8 mouse cellular contexts compared by ENCODE assay signal in the genomic region with DNA sequence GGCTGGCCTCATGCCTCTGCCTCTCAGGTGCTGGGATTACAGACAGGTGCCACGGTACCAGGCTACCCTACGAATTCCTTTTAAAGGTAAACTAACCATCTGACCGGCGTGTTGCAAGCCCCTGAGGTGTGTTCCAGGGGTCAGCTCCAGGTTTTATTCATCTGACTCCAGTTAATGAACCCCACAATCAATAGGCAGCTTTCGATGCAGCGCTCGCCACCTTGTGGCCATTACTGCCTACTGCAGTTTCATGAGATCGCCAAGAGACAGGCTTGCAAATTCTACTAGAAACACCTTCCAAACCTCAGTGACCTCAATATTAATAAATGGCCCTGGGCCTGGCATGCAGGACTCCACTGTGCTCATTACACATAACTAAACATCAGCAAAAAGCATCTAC. TPM values are rescaled to one million over a fixed set of nuclear protein-coding genes. Genes with fewer than 3 reads are reported as not detected.
DNase-seq lines count a peak whose midpoint lies in the region; ATAC-seq and TF ChIP-seq lines count a peak whose summit lies in the region.

No protein-coding gene starts in this region.

- TF ChIP-seq CTCF in heart, adult 2 months (IDR thresholded peaks at IDR 0.05) = peak; percentile 91
- peak; percentile 83 for TF ChIP-seq CTCF in ES-Bruce4 (IDR thresholded peaks at IDR 0.05; ENCODE audit: low read depth, low read length)

- H3K79me2 ChIP-seq in heart, adult 2 months (replicated peaks; ENCODE audit: control insufficient read depth, insufficient read depth, low read length) = no peaks in the 10 kb centered on the region

- 18% methylated on average over 8 of the region's 8 CpGs for WGBS in heart, adult 2 months
- WGBS in heart, embryonic 12.5 days = 14% methylated on average over 8 of the region's 8 CpGs
- WGBS in stomach, embryonic 14.5 days = 17% methylated on average over 8 of the region's 8 CpGs

- ATAC-seq in heart, embryonic 12.5 days (ENCODE audit: insufficient number of reproducible peaks, low FRiP score) = no peak
- peak; percentile 51; the same call in 1 of the 2 replicates for ATAC-seq in megakaryocyte, adult 5-6 weeks (ENCODE audit: poor library complexity, severe bottlenecking)
- 0 out of 2 replicates have a peak, but pooled peaks have one; percentile 9 for ATAC-seq in stomach, embryonic 14.5 days (ENCODE audit: insufficient number of reproducible peaks, insufficient read depth, low FRiP score, low read depth)

- intact Hi-C loops in heart, adult 2 months (cut with DNase I) = loop anchor here (5.0 kb wide), 2 partner anchors 108 to 198 kb away; no protein-coding TSS in a partner anchor

- no peaks in the 10 kb centered on the region for H3K36me3 ChIP-seq in heart, adult 2 months (ENCODE audit: control insufficient read depth, insufficient read depth, low read length)
- H3K36me3 ChIP-seq in heart, embryonic 12.5 days = no peaks in the 10 kb centered on the region
- no peaks in the 10 kb centered on the region for H3K36me3 ChIP-seq in ES-Bruce4 (ENCODE audit: control insufficient read depth, insufficient read depth, low read length, poor library complexity, severe bottlenecking)
- H3K36me3 ChIP-seq in stomach, embryonic 14.5 days (ENCODE audit: control insufficient read depth, insufficient read depth, low read length) = no peaks in the 10 kb centered on the region

- DNase-seq in heart, adult 2 months = peak; percentile 29 to 45
- DNase-seq in cerebellum, adult 11-12 months = peak; percentile 66
- DNase-seq in frontal cortex, postnatal 36 days (ENCODE audit: low spot score in 2 of 2) = peak; percentile 48 to 67
- DNase-seq in layer of hippocampus, postnatal 14 days (ENCODE audit: low spot score in 2 of 2) = peak; percentile 62 to 65

- no peaks in the 10 kb centered on the region for H3K4me1 ChIP-seq in heart, adult 2 months (ENCODE audit: control insufficient read depth, insufficient read depth, low read length)
- no peaks in the 10 kb centered on the region for H3K4me1 ChIP-seq in heart, embryonic 12.5 days (replicated peaks)
- no peaks in the 10 kb centered on the region for H3K4me1 ChIP-seq in ES-Bruce4 (ENCODE audit: control insufficient read depth, insufficient read depth, low read length)
- H3K4me1 ChIP-seq in stomach, embryonic 14.5 days (ENCODE audit: control insufficient read depth, insufficient read depth, low read length) = no peaks in the 10 kb centered on the region

- no peak overlapping the region for H3K4me3 ChIP-seq in heart, adult 2 months
- H3K4me3 ChIP-seq in heart, embryonic 12.5 days = no peak overlapping the region
- H3K4me3 ChIP-seq in ES-Bruce4 (ENCODE audit: low read depth, low read length) = no peak overlapping the region
- no peak overlapping the region for H3K4me3 ChIP-seq in stomach, embryonic 14.5 days (ENCODE audit: low read depth, low read length)

- H3K4me2 ChIP-seq in heart, embryonic 12.5 days = no peak overlapping the region
- no peak overlapping the region for H3K4me2 ChIP-seq in stomach, embryonic 14.5 days (replicated peaks; ENCODE audit: low read depth, low read length)

- H3K27me3 ChIP-seq in heart, adult 2 months (ENCODE audit: control insufficient read depth, insufficient read depth, low read length) = no peaks in the 10 kb centered on the region
- H3K27me3 ChIP-seq in heart, embryonic 12.5 days (replicated peaks) = no peaks in the 10 kb centered on the region
- no peaks in the 10 kb centered on the region for H3K27me3 ChIP-seq in ES-Bruce4 (ENCODE audit: control insufficient read depth, insufficient read depth, low read length, poor library complexity, severe bottlenecking)
- no peaks in the 10 kb centered on the region for H3K27me3 ChIP-seq in stomach, embryonic 14.5 days (ENCODE audit: control insufficient read depth, insufficient read depth, low read length)

- H3K9ac ChIP-seq in heart, adult 2 months (ENCODE audit: low read depth, low read length) = no peak overlapping the region
- H3K9ac ChIP-seq in heart, embryonic 12.5 days = no peak overlapping the region
- H3K9ac ChIP-seq in ES-Bruce4 (ENCODE audit: low read depth, poor library complexity, severe bottlenecking) = no peak overlapping the region
- H3K9ac ChIP-seq in stomach, embryonic 14.5 days (replicated peaks; ENCODE audit: low read depth, low read length) = no peak overlapping the region

- H3K9me3 ChIP-seq in heart, embryonic 12.5 days (replicated peaks) = no peaks in the 10 kb centered on the region
- no peaks in the 10 kb centered on the region for H3K9me3 ChIP-seq in ES-Bruce4 (replicated peaks; ENCODE audit: control insufficient read depth, insufficient read depth, low read length, poor library complexity, severe bottlenecking)
- H3K9me3 ChIP-seq in stomach, embryonic 14.5 days (ENCODE audit: control insufficient read depth, low read depth, low read length) = no peaks in the 10 kb centered on the region

- TF ChIP-seq POLR2A in heart, adult 2 months (IDR thresholded peaks at IDR 0.05; ENCODE audit: insufficient read depth, low read depth, low read length) = no peak
- no peak for TF ChIP-seq POLR2A in ES-Bruce4 (IDR thresholded peaks at IDR 0.05; ENCODE audit: insufficient read depth, low read length)

- TF ChIP-seq EP300 in heart, adult 2 months (IDR thresholded peaks at IDR 0.05; ENCODE audit: insufficient read depth, low read depth, low read length) = no peak
- TF ChIP-seq EP300 in ES-Bruce4 (IDR thresholded peaks at IDR 0.05; ENCODE audit: insufficient read depth, low read depth, low read length) = no peak

- no peak overlapping the region for H3K27ac ChIP-seq in heart, adult 2 months
- no peak overlapping the region for H3K27ac ChIP-seq in heart, embryonic 12.5 days (ENCODE audit: poor library complexity, severe bottlenecking)
- H3K27ac ChIP-seq in ES-Bruce4 (ENCODE audit: insufficient read depth, low read length) = no peak overlapping the region
- no peak overlapping the region for H3K27ac ChIP-seq in stomach, embryonic 14.5 days (ENCODE audit: low read length)

RNA-seq across cellular contexts. Expression of a gene that starts 9.0 kb away (rescaled TPM):
- total RNA-seq in heart, adult 2 months (2021) = not detected
- polyA plus RNA-seq in heart, adult 2 months (2012; rRNA removed) = not detected in 2 replicates
- polyA plus RNA-seq in heart, embryonic 12.5 days (2016; fragmentation: Nextera tagmentation; extraction: Ambion mirVana) = not detected in 2 replicates
- polyA plus RNA-seq in ES-Bruce4 (2011; ENCODE audit: insufficient read depth, insufficient read length, low read depth, missing spikeins) = not detected in 2 replicates
- under 1 TPM in 1 of 2 experiments, not detected in 1; 0.12 TPM for total RNA-seq in layer of hippocampus, postnatal 14 days (2021)
- not detected in 2 replicates for total RNA-seq in megakaryocyte, adult 5-6 weeks (2015)
- total RNA-seq in megakaryocyte, adult 5-6 weeks (2017) = not detected in 2 replicates
- 0.07 TPM in 1 of 2 replicates, not detected in the other for polyA plus RNA-seq in stomach, embryonic 14.5 days (2014; fragmentation: Nextera tagmentation; extraction: Ambion mirVana)

RNA-seq across cellular contexts. Expression of a gene that starts 34.0 kb away (rescaled TPM):
- not detected for total RNA-seq in heart, adult 2 months (2021)
- 0.08 TPM in 1 of 2 replicates, not detected in the other for polyA plus RNA-seq in heart, adult 2 months (2012; rRNA removed)
- not detected in 2 replicates for polyA plus RNA-seq in heart, embryonic 12.5 days (2016; fragmentation: Nextera tagmentation; extraction: Ambion mirVana)
- polyA plus RNA-seq in ES-Bruce4 (2011; ENCODE audit: insufficient read depth, insufficient read length, low read depth, missing spikeins) = 0.39 TPM in 1 of 2 replicates, not detected in the other
- under 1 TPM in 1 of 2 experiments, not detected in 1; 0.17 TPM for total RNA-seq in layer of hippocampus, postnatal 14 days (2021)
- total RNA-seq in megakaryocyte, adult 5-6 weeks (2015) = not detected in 2 replicates
- total RNA-seq in megakaryocyte, adult 5-6 weeks (2017) = 0.15 TPM in 1 of 2 replicates, not detected in the other
- 0.29 TPM in 1 of 2 replicates, not detected in the other for polyA plus RNA-seq in stomach, embryonic 14.5 days (2014; fragmentation: Nextera tagmentation; extraction: Ambion mirVana)

RNA-seq across cellular contexts. Expression of a gene that starts 34.8 kb away (rescaled TPM):
- 1 to 10 TPM; 3.5 to 4.0 TPM for total RNA-seq in heart, adult 2 months (2021)
- polyA plus RNA-seq in heart, adult 2 months (2012; rRNA removed) = 5.9 and 8.4 TPM in 2 replicates
- 0.59 and 0.73 TPM in 2 replicates for polyA plus RNA-seq in heart, embryonic 12.5 days (2016; fragmentation: Nextera tagmentation; extraction: Ambion mirVana)
- not detected in 2 replicates for polyA plus RNA-seq in ES-Bruce4 (2011; ENCODE audit: insufficient read depth, insufficient read length, low read depth, missing spikeins)
- total RNA-seq in layer of hippocampus, postnatal 14 days (2021) = 1 to 10 TPM; 8.4 to 9.3 TPM
- total RNA-seq in megakaryocyte, adult 5-6 weeks (2015) = not detected in 2 replicates
- total RNA-seq in megakaryocyte, adult 5-6 weeks (2017) = not detected in 2 replicates
- polyA plus RNA-seq in stomach, embryonic 14.5 days (2014; fragmentation: Nextera tagmentation; extraction: Ambion mirVana) = 0.27 and 0.43 TPM in 2 replicates
